Mouse (Mus musculus) v-Abl transformed pro-B cells (cell line): Measurements from ENCODE around the gene Plekhh2.

Experiments used
- in situ Hi-C, 2 experiments: fragments of 400-800 bp; cut with MboI; formaldehyde crosslinking; loops; one replicate each; pipeline ENCODE4 v1.15.1; 2025; ENCODE audit not compliant: unreplicated experiment in 2 of 2

The Plekhh2 gene

DNA sequence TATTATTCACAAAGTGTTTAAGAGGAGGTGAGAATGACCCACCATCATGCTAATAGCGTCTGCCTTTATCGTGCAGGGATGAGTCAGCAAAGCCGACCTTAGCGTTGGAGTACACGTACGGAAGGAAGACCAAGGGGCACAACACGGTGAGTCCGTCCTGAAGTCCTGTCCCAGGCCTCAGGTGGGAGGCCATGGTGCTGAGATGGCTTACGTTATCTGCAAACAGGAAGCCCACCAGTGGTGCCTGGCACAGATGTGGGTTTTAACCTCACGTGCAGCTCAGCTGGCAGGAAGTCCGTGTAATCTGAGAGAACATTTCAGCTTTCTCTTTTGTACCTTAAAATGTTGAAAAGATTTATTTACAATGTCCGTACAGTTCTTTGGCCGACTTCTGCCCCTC lies 121.7 kb downstream of the Plekhh2 start:
- in situ Hi-C loops, result no loop called here

DNA sequence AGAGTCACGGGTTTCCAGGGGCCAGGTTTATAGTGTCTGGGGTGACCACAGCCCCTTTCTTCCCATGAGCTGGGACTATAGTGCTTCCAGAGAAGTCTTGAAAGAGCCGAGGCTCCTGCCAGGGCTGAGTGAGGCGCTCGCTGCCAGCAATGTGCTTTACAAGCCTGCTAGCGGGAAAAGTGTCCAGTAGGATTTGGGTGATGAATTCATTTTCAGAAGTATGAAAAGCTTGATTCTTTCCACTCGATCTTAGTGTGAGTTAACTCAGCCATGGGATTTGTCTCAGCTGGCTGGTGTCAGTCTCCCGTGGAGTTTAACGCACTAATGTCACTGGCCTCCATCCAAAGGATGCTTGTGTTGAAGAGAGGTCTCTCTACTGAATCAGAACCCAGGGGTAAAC lies 124.6 kb downstream of the Plekhh2 start:
- in situ Hi-C loops, result no loop called here

DNA sequence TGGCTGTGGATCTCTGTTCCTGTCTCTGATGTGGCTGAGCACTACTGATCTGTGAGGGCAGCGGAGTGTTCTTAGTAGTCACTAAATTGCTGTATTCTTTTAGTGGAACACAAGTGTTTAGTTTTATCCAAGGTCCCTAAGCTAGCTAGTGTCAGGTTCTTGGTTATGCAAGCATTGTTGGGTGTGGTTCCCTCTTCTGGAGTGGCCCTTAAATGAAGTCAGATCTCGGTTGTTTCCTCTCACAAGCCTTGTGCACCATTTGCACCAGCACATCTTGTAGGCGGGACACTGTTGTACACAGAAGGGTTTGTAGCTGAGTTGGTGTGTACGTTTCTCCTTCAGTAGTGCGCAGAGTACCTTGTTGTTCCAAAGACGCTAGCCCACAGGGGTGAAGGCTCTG lies 126.3 kb downstream of the Plekhh2 start:
- in situ Hi-C loops, result no loop called here

DNA sequence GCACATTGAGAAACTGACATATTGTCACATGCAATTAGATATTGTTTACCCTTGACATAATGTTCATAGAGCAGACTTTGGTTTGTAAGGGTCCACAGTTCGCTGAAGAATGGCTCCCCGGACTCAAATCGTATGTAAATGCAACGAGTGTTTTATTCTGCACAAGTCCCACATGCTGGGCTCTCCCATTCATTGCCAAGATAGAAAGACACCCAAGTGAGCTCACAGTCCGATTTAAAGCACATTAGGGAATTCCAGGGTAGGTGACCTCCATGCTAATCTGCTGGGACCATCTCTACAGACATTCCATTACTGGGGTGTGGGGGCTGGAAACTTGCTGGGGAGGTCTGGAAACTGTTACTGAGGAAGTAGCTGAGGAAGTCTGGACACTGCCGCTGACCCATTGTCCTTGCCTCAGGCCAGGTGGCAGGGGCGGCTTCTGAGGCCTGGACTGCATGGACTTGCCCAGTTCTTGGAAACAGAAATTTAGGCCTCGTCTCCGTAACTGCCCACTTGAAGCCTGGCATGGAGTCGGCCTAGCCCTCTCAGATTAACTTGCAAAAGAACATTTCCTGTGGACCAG lies 128.2 kb downstream of the Plekhh2 start:
- in situ Hi-C loops, result no loop called here

DNA sequence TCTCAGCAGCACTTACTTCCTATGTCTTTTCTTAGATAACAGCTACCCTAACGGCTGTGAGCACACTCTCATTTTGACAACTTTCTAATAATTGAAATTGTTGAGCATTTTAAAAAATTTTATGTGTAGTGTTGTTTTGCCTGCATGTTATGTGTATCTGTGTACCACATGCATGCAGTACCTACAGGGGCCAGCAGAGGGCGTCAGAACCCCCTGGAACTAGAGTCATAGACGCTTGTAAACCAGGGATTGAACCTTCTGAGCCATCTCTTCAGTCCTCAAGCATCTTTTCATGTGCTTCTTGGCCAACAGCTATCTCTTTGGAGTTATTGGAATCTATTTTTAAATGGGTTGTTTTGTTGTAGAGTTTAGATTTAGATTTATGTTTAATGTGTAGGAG lies 130.2 kb downstream of the Plekhh2 start:
- in situ Hi-C loops, result no loop called here

DNA sequence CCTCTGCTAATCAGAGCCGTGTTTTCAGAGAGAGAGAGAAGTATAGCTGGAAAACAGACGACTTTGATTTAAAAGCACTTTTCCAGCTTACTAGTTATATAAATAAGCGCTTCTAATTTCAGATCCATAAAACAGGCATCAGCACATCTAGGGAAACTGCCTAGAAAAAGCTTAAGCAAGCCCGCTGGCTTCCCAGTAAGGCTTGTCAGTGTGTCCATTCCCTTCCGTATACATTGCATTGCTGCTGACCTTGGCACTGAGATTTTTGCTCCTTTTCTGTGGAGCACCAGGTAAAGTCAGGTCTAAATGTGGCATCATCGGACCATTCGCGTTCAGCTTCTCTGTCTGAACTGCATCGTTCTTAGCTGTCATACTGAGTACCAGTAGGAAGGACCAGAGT lies 130.6 kb downstream of the Plekhh2 start:
- in situ Hi-C loops, result no loop called here

DNA sequence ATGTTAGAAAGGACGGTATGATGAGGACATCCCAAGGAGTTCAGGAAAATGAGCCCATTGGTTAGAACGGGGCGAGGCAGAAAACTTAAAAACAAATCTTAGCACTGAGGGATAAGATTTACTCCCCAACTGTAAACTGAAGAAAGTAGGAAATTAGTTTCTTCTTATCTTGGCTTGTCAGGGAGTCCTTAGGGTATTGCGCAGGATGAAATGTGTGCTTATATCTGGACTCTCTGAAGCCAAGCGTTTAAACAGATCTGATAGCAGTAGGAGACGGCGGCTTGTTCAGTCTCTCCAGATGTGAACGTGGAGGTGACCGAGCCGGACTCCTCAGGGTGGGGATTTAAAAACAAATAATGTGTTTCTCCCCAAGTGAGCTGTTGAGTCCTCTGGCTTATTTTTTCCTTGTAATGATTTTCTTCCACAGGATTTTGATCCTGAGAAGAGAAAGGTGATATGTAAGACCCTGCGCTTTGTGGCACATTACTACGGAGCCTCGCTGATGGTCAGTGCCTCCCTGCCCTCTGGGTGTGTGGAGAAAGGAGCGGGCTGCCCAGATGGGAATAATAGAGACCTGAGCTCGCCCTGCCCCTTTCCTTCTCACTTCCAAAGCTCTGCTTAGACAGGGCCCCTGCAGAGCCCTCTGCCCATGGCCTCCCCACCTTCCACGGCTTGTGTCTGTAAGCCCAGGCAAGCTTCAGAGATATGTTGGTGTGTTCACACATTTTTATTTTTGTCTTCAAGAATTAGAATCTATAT lies 132.8 kb downstream of the Plekhh2 start:
- in situ Hi-C loops, result no loop called here

DNA sequence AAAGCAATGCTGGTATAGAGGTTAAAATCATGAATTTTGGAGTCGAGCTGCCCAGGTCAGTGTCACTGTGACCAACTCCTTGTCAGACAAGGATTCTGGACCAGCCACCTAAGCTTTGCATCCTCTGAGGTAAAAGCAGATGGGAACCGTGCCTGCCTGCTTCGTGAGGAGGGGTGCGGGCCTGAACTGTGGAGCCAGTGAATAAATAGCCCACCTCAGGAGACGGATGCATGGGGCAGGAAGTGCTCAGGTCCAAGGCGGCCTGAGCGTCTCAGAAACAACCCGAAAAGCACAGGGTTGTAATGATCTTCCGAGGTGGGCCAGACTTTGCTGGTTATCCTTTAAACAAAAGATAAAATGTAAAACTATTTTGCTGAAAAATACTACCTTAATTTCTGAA lies 133.4 kb downstream of the Plekhh2 start:
- in situ Hi-C loops, result no loop called here

DNA sequence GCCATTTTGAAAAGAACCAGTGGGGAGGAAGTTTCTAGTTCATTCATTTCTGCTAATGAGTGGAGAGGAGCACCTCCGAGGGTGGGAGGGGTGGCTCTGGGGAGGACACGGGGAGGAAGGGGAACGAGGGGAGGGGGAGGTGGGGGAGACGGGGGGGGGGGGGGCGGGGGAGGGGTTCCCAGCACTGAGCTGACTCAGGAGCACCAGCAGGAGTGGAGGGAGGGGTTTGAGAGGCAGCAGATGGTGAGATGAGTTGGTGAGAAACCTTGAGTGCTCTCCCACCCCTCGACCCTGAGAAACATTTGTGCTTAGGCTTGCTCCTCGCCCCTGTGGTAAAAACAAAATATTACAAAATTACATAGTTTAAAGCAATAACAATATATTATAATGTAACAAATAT lies 134.2 kb downstream of the Plekhh2 start:
- in situ Hi-C loops, result no loop called here

DNA sequence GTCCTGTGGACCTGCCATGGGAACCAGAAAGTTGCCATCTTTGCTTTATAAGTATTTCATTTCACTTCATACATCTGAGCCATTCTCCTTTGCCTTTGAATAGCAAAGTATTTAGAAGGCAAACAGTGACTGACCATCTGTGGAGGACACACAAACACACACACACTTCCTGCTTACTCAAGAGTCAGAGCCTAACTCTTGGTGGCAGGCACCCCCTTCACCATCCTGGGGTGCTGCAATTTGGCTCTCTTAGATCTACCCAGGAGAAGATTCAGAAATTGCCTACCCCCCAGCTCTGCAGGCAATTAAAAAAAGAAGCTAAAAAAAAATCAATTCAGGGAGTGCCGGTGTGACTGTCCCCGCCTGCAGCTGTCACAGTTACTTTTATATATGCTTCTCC lies 134.8 kb downstream of the Plekhh2 start:
- in situ Hi-C loops, result no loop called here

DNA sequence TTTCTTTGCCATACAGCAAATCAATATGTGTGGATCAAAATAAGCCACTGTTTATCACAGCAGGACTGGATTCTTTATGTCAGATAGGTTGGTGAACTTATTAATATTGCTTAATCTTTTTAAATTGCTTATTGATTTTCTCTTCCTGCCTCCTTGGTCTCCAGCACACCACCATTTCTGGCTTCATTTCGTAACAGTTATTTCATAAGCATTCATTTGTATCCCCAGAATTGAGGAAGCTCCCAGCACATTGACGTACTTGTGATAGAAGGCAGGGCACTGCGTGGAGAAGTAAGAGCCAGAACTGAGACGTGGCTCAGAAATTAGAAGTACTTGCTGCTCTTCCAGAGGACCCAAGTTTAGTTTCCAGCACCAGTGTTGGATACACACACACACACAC lies 135.9 kb downstream of the Plekhh2 start:
- in situ Hi-C loops, result no loop called here

DNA sequence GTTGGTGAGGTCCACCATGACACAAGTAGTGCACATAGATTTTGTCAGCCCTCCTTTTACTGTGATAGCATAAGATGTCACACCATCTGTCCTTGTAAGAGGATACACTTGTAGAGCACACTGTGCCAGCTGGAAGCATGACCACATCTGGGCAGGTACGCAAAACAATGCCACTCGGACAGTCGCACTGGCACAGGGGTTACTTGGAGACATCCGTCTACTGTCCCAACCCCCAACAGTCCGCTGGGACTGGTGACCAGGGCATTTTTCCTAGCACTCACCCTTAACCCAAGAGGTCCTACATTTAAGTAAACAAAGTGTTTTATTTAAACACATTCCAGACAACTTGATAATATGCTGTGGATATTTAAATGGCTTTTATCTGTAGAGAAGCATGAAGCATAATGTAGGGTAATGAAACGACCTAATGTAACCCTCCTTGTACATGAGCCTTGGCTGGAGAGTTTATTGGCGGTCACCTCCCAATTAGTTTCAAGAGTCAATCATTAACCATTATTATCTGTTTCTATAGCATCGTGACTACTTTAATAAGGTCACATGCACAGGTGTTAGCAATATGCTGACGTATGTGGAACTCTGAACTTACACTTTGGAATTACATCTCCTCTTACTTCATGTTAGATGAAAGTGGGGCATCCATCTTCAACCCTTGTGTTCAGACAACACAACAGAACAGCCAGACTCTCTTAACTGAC lies 138.8 kb downstream of the Plekhh2 start:
- in situ Hi-C loops, result no loop called here

DNA sequence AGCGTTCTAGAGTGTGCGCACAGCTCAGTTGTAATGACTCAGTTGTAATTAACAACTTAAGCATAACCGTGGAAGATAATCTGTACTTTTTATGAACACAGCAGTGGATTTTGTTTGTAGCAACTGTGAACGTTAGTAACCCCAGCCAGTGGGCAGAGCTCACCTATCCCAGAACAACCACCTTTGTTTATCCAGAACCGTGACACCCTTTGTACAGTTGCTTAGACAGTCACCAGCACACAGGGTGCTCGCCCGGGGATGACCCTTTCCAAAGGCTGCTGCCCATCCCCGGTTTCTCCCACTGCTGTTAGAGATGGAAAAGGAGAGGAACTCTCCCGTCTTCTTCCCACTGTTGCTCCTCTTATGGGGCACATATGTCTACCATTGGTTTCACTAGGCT lies 141.8 kb downstream of the Plekhh2 start:
- in situ Hi-C loops, result no loop called here

DNA sequence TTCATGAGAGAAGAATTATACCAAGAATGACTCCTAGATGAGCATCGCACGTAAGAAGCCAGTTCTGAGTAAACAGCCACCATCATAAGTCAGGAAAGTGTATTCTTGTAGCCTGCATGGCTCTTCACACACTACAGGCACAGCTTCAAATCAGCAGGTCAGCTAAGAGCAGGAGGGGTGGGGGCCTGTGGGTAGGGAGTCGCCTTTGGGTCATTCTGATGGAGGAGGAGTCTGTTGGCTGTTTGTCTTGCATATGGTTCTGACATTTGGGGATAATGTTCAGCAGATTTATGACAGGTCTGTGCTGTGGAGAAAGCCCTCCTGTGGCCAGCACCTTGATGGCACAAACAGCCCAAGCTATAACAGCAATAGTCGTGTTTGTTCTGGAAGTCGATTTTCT lies 144.5 kb downstream of the Plekhh2 start:
- in situ Hi-C loops, result no loop called here

DNA sequence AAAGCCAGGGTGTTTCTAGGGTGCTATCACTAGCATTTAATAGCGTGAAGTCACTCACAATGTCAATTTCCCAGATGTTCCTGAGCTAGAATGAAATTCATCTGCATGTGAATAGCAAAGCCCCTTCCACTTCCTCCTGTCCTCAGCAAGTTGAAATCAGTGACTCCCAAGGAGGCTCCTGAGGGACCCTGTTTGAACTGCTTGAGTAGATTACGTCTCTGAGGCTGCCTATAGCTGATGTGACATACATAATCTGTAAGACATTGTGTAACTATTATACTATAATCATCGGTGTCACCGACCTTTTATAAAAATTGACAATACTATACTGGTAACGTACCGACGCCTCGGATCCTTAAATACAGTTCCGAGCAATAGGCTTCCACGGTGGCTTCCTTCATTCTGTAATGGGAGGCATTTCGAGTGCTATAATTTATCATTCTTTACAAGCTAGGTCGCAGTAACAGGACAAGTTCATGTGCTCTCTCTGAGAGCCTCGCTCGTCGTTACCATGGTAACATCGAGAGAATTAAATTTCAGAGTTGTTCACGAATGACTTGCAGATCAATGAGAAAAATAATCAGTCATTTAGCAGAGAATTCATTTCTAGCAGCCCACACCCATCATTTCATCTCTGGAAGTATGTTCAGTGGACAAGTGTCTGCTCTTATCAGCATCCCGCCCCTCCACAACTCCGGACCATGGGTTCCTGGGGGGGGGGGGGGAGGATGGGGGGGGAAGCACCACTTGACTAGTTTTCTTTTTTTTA lies 145.1 kb downstream of the Plekhh2 start:
- in situ Hi-C loops, result no loop called here

DNA sequence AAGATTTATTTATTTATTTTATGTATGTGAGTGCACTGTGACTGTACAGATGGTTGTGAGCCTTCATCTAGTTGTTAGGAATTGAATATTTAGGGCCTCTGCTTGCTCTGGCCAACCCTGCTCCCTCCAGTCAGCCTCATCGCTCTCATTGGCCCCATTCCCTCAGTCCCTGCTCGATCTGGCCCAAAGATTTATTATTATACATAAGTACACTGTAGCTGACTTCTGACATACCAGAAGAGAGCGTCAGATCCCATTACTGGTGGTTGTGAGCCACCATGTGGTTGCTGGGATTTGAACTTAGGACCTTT lies 145.7 kb downstream of the Plekhh2 start:
- in situ Hi-C loops, result no loop called here

DNA sequence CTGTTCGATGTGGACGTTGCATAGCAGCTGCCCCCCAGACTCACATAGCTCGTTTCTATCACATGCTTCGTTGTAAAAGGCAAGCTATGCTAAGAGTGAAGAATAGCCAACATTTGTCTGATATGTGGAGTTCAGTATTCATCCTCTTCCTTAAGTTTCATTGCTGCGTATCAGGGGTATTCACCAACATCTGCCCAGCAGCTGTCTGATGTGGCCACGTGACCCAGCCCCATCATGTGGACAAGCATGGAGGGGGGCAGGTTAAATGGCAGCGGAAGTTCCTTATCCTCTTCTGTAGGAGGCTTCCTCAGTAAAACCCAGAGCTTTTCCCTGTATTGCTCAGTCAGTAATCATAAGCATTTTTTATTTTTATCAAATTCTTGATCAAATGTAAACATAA lies 146.1 kb downstream of the Plekhh2 start:
- in situ Hi-C loops, result no loop called here

DNA sequence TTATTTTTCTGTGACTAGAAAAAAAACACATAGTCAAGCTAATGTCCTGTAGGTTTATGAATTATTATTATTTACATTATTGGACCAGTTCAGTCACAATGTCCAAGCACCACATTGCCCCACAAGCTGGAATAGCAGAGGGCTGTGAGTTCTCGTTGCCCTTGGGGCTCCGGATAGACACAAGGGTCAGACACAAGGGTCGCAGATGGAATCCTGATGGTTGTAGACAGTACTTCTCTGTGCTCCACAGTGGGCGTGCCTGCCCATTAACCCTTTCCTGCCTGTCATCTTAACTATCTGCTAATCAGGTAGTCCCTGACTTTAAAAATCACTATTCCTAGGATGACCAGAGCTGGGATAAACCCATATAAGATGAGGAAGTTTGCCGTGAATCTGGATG lies 146.5 kb downstream of the Plekhh2 start:
- in situ Hi-C loops, result no loop called here

DNA sequence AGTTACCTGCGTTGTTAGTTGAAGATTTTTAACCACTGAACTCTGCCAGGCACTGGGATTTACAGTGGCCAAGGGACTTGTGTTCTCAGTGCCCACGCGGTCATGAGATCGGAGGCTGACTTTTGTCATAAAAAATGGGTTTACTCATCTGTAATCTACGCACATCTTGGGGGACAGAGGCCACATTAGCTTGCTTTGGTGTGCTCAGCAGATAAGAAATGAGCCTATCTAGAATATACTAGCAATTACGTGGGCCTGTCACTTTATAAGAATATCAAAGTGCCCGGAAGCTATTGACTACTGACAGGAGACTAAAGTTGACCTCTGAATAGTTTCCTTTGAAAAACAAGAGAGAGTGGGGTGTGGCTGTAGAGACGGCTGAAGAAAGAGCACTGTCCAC lies 147.3 kb downstream of the Plekhh2 start:
- in situ Hi-C loops, result no loop called here

DNA sequence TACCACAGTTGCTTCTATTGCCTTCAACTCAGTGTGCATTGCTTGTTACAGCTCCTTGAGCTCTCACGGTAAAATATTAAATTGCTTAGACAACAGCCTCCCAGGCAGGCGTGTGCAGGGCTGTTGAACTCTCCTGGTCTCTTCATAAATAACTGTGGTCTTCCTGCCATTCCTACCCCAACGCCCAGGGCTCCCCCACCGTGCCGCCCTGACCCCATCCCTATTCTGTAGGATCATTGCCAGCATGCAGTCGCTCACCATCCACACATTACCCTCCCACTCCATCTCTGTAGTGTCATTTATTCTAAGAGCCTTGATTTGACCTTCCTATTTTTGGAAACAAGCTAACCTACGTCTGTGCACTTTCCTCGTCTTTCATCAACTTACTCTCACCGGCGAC lies 153.4 kb downstream of the Plekhh2 start:
- in situ Hi-C loops, result no loop called here

DNA sequence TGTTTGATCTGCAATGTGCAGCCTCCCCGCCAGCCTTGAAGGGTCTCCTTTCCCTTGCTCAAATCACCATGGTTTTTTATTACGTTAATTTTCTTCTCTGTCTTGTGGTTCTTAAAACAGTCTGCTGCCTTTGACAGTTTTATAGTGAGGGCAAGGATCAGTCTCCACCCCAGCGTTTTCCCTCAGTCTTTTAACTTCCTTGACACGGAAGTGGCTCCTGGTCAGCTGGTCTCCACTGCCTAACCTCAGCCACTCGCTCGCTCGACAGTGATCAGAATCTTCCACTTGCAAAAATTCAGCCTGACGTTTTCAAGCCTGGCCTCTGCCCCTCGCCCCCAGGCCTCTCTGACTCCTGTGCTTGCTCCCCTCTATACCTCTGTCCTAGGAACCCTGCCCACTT lies 154.0 kb downstream of the Plekhh2 start:
- in situ Hi-C loops, result no loop called here

DNA sequence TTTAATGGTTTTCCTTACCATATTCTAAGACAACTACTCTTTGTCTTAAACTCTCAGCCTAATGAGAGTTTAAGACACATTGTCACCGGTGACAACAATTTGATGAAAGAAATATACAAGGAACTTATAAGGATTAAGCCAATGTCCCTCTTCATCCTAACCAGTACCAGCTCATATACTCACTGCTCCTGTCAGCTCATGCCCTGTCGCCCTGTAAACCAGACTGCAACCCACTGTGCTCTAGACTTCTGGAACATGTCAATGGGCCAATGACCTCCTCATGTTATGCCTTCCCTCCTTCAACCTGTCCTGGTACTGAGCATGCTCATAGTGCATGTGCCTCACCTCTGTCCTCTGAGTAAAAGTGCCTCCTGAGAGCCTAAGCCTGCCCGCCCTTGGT lies 156.2 kb downstream of the Plekhh2 start:
- in situ Hi-C loops, result no loop called here
